Mouse (Mus musculus) CH12.LX (cell line): ENCODE data around the gene Lysmd3. TPM values are rescaled to one million over a fixed set of nuclear protein-coding genes. Genes with fewer than 3 reads are reported as not detected.
A peak's percentile ranks its signal among the peaks of the same experiment; 100 is the strongest.

Source experiments
- DNase-seq: peaks from one replicate; pipeline ENCODE4 v3.0.0-alpha.2; 2013; ENCODE audit errors: extremely low read depth
- H3K27ac ChIP-seq: 2 replicates; pipeline ENCODE4 v1.5.1; 2012; ENCODE audit warnings: low read depth, mild to moderate bottlenecking, control low read depth, moderate library complexity; ENCODE audit not compliant: insufficient read depth
- H3K27me3 ChIP-seq: replicated peaks from 2 replicates; pipeline ENCODE3; 2012; ENCODE audit warnings: inconsistent platforms
- H3K36me3 ChIP-seq, 2 experiments: replicated peaks in 1 of 2; 2 replicates each; pipeline versions ENCODE3 to v1.6.1; 2012; ENCODE audit warnings: inconsistent platforms in 1 of 2, low read length in 1 of 2, mild to moderate bottlenecking in 1 of 2, mixed read lengths in 1 of 2, moderate library complexity in 1 of 2; ENCODE audit not compliant: control insufficient read depth in 1 of 2, insufficient read depth in 1 of 2
- H3K4me1 ChIP-seq, 2 experiments: 2 replicates each; pipeline ENCODE4 v1.6.1; 2012; ENCODE audit warnings: inconsistent platforms in 1 of 2, moderate library complexity in 1 of 2; ENCODE audit not compliant: insufficient read depth in 2 of 2, control insufficient read depth in 1 of 2
- H3K4me2 ChIP-seq: 2 replicates; pipeline ENCODE4 v1.6.1; 2012; ENCODE audit warnings: low read depth, mild to moderate bottlenecking, control low read depth; ENCODE audit not compliant: poor library complexity, insufficient read depth, severe bottlenecking
- H3K4me3 ChIP-seq, 3 experiments: fragments of 150-350 bp in 1 of 3; sonication (generic) in 1 of 3; replicated peaks in 1 of 3; 2 replicates each; pipeline versions ENCODE3 to v1.5.1; 2011 to 2012; ENCODE audit warnings: low read depth in 2 of 3, low read length in 2 of 3, mild to moderate bottlenecking in 2 of 3, moderate library complexity in 2 of 3, control low read depth in 1 of 3, improper control_type of control experiment in 1 of 3, inconsistent platforms in 1 of 3, mixed read lengths in 1 of 3; ENCODE audit not compliant: poor library complexity in 1 of 3
- H3K79me2 ChIP-seq: replicated peaks from 2 replicates; pipeline ENCODE4 v1.6.1; 2012; ENCODE audit warnings: mild to moderate bottlenecking, moderate library complexity; ENCODE audit not compliant: control insufficient read depth, poor library complexity, insufficient read depth, severe bottlenecking; ENCODE audit errors: extremely low read depth
- H3K9ac ChIP-seq: 2 replicates; pipeline ENCODE4 v1.6.1; 2012; ENCODE audit warnings: low read depth, mild to moderate bottlenecking, control low read depth, moderate library complexity; ENCODE audit not compliant: insufficient read depth
- H3K9me3 ChIP-seq: replicated peaks from 2 replicates; pipeline ENCODE3; 2012; ENCODE audit warnings: low read length, inconsistent platforms, mixed read lengths
- BHLHE40 ChIP-seq: IDR thresholded peaks from 2 replicates; pipeline ENCODE4 v1.6.1; 2011; ENCODE audit warnings: mild to moderate bottlenecking, low read depth, low read length, improper control_type of control experiment
- E2F4 ChIP-seq: IDR thresholded peaks from 2 replicates; pipeline ENCODE4 v1.6.1; 2011; ENCODE audit warnings: low read depth, low read length, improper control_type of control experiment; ENCODE audit not compliant: insufficient replicate concordance
- ETS1 ChIP-seq: conservative IDR thresholded peaks from 2 replicates; pipeline ENCODE4 v1.6.1; 2012; ENCODE audit warnings: low read depth, mild to moderate bottlenecking, inconsistent platforms, low read length, improper control_type of control experiment, moderate library complexity
- GABPA ChIP-seq: IDR thresholded peaks from 2 replicates; pipeline ENCODE4 v1.6.1; 2012; ENCODE audit warnings: low read depth, low read length, improper control_type of control experiment, inconsistent platforms; ENCODE audit not compliant: insufficient replicate concordance
- HCFC1 ChIP-seq: IDR thresholded peaks from 2 replicates; pipeline ENCODE4 v1.6.1; 2012; ENCODE audit warnings: low read depth, mild to moderate bottlenecking, inconsistent platforms, low read length, improper control_type of control experiment
- JUND ChIP-seq: conservative IDR thresholded peaks from 2 replicates; pipeline ENCODE4 v1.6.1; 2011; ENCODE audit warnings: low read depth, low read length, improper control_type of control experiment
- KAT2A ChIP-seq: IDR thresholded peaks from 2 replicates; pipeline ENCODE4 v1.6.1; 2012; ENCODE audit warnings: low read length, improper control_type of control experiment, inconsistent platforms; ENCODE audit not compliant: insufficient replicate concordance
- MXI1 ChIP-seq: IDR thresholded peaks from 2 replicates; pipeline ENCODE4 v1.6.1; 2011; ENCODE audit warnings: mild to moderate bottlenecking, low read depth, low read length, improper control_type of control experiment
- MYC ChIP-seq: IDR thresholded peaks from 2 replicates; pipeline ENCODE4 v1.6.1; 2011; ENCODE audit warnings: low read depth, mild to moderate bottlenecking, improper control_type of control experiment, low read length
- POLR2A ChIP-seq: IDR thresholded peaks from 2 replicates; pipeline ENCODE4 v1.6.1; 2011; ENCODE audit warnings: low read depth, mild to moderate bottlenecking, improper control_type of control experiment, low read length
- POLR2AphosphoS2 ChIP-seq: IDR thresholded peaks from 2 replicates; pipeline ENCODE4 v1.6.1; 2011; ENCODE audit warnings: low read depth, low read length, improper control_type of control experiment
- RAD21 ChIP-seq: IDR thresholded peaks from 2 replicates; pipeline ENCODE4 v1.6.1; 2011; ENCODE audit warnings: low read depth, mild to moderate bottlenecking, low read length, improper control_type of control experiment, moderate library complexity
- RCOR1 ChIP-seq: conservative IDR thresholded peaks from 2 replicates; pipeline ENCODE4 v1.6.1; 2012; ENCODE audit warnings: low read depth, mild to moderate bottlenecking, inconsistent platforms, low read length, improper control_type of control experiment
- UBTF ChIP-seq: IDR thresholded peaks from 2 replicates; pipeline ENCODE4 v1.6.1; 2012; ENCODE audit warnings: low read depth, mild to moderate bottlenecking, inconsistent platforms, low read length, improper control_type of control experiment, moderate library complexity
- USF1 ChIP-seq: IDR thresholded peaks from 2 replicates; pipeline ENCODE4 v1.6.1; 2014; ENCODE audit warnings: low read depth, mild to moderate bottlenecking, inconsistent platforms, low read length, improper control_type of control experiment
- USF2 ChIP-seq: conservative IDR thresholded peaks from 2 replicates; pipeline ENCODE4 v1.6.1; 2011; ENCODE audit warnings: low read depth, low read length, improper control_type of control experiment
- ZKSCAN1 ChIP-seq: IDR thresholded peaks from 2 replicates; pipeline ENCODE4 v1.6.1; 2012; ENCODE audit warnings: low read depth, inconsistent platforms, low read length, improper control_type of control experiment, borderline replicate concordance
- ZMIZ1 ChIP-seq: IDR thresholded peaks from 2 replicates; pipeline ENCODE4 v1.6.1; 2012; ENCODE audit warnings: low read depth, mild to moderate bottlenecking, inconsistent platforms, low read length, improper control_type of control experiment
- ZNF384 ChIP-seq: IDR thresholded peaks from 2 replicates; pipeline ENCODE4 v1.6.1; 2012; ENCODE audit warnings: low read depth, low read length, improper control_type of control experiment, inconsistent platforms
- dilution Hi-C: fragments of 300-500 bp; cut with MboI; formaldehyde crosslinking; loops from 2 replicates; pipeline ENCODE4 v1.14.3; 2020; ENCODE audit warnings: low sequenced_read_pairs; ENCODE audit not compliant: extremely low pct_unique_long_range_greater_than_20kb, extremely low pct_ligation_motif_present
- in situ Hi-C: fragments of 300-500 bp; cut with MboI; formaldehyde crosslinking; loops from 3 replicates; pipeline ENCODE4 v1.14.3; 2019; ENCODE audit warnings: low sequenced_read_pairs, low pct_ligation_motif_present, low pct_unique_long_range_greater_than_20kb, mixed read lengths
- polyA plus RNA-seq: library from polyadenylated mRNA; unstranded; fragments of >175 nt; gene quantifications from 2 replicates; pipeline ENCODE4 v1.2.1, GENCODE M21; 2012; ENCODE audit warnings: low read depth; ENCODE audit not compliant: insufficient read length
- total RNA-seq, 2 experiments: library from RNA; depleted of rRNA; stranded (reverse); fragments of 300-350 nt in 1 of 2; fragments of >200 nt in 1 of 2; gene quantifications; 2 replicates each; pipeline ENCODE4 v1.2.3; 2012 to 2014

Gene Lysmd3
- total and polyA plus RNA-seq, 3 experiments, result 7.3 to 17.7 (median 15.1) TPM

GRCm38 (mm10) chr13:81684258-81684657, 26.8 kb downstream of the Lysmd3 start:
- H3K4me3 ChIP-seq, result no peak overlapping the region

GRCm38 (mm10) chr13:81684884-81685283, 27.4 kb downstream of the Lysmd3 start:
- peaks cover 19 to 70% of the 10 kb centered on the region in 2 experiments for H3K36me3 ChIP-seq
- H3K4me2 ChIP-seq, result no peak overlapping the region
- dilution Hi-C loops, result no loop called here

More at GRCm38 (mm10) chr13:81684258-81684657, 26.8 kb downstream of the Lysmd3 start:
- Histone ChIP-seq H3K9ac (no peak overlapping the region), H3K9me3 (no peaks in the 10 kb centered on the region), H3K27ac (no peak overlapping the region), H3K36me3 (peaks cover 18 to 69% of the 10 kb centered on the region in 2 experiments), H3K4me2 (no peak overlapping the region), H3K4me1 (peaks cover 0 to 3% of the 10 kb centered on the region in 2 experiments; a peak in 1 of 4 replicates), H3K79me2 (no peaks in the 10 kb centered on the region), H3K27me3 (no peaks in the 10 kb centered on the region)
- no peak for DNase-seq
- in situ Hi-C loops (no loop called here), dilution Hi-C loops (no loop called here)
- TF ChIP-seq JUND (no peak), MXI1 (no peak), ZNF384 (no peak), MYC (no peak), KAT2A (no peak), RCOR1 (no peak), RAD21 (no peak), ZMIZ1 (no peak), HCFC1 (no peak), E2F4 (no peak), GABPA (no peak), ZKSCAN1 (no peak), ETS1 (no peak), UBTF (no peak), POLR2AphosphoS2 (no peak), USF1 (no peak), POLR2A (no peak), USF2 (no peak)

More at GRCm38 (mm10) chr13:81684884-81685283, 27.4 kb downstream of the Lysmd3 start:
- peaks cover 0 to 3% of the 10 kb centered on the region in 2 experiments; a peak in 1 of 4 replicates for H3K4me1 ChIP-seq
- H3K4me3 ChIP-seq, result no peak overlapping the region
- peak; percentile 28 for DNase-seq
- no peaks in the 10 kb centered on the region for H3K9me3 ChIP-seq
- no peaks in the 10 kb centered on the region for H3K27me3 ChIP-seq
- no peak overlapping the region for H3K9ac ChIP-seq
- in situ Hi-C loops, result no loop called here
- no peak overlapping the region for H3K27ac ChIP-seq
- no peaks in the 10 kb centered on the region for H3K79me2 ChIP-seq
- TF ChIP-seq BHLHE40 (peak; percentile 30; the same call in 1 of the 2 replicates), HCFC1 (no peak)
- TF ChIP-seq, all 38 proteins: peak for 1
